25 mouse cellular contexts compared by ENCODE assay signal in the genomic region with DNA sequence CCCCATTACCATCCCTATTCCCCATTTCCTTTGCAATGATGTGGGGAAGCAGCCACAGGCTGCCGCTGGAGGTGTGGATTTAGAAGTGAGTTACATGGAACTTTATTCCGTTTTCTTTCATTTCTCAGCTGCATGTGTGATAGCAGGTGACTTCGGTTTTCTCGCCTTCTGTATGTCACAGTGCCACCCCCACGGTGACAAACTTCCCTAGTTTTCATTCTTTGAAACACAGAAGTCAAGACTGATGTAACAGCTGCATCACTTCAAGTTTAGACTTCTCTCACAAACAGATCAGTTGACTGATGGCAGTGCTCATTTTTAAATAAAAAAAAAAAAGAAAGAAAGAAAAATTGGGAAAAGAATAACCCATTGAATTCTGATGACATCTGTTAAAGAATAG.
A peak's percentile ranks its signal among the peaks of the same experiment; 100 is the strongest.
DNase-seq lines count a peak whose midpoint lies in the region; ATAC-seq and TF ChIP-seq lines count a peak whose summit lies in the region.
"Had no signal": no experiment of that assay in that cellular context is flagged by ENCODE, and none has a peak within 500 bp of the region (broad histone marks: within the 10 kb centered on the region; RNA-seq: fewer than 3 reads in every experiment).

No protein-coding gene starts in this region.

- no peak for TF ChIP-seq RAD21 in MEL (IDR thresholded peaks at IDR 0.05; ENCODE audit: low read depth, low read length)

- peak; percentile 20 to 55 for DNase-seq in frontal cortex, postnatal 36 days (ENCODE audit: low spot score in 2 of 2)
- peak; percentile 34 to 42 for DNase-seq in left cerebral cortex, postnatal 25 days (ENCODE audit: low spot score in 2 of 2)
- DNase-seq in left cerebral cortex, postnatal 10 days (ENCODE audit: extremely low spot score in 1 of 2, low spot score in 2 of 2), result no peak
- DNase-seq in MEL (ENCODE audit: low read depth, low spot score), result peak; percentile 75
- DNase-seq in liver, embryonic 14.5 days (ENCODE audit: low read depth in 3 of 3, low spot score in 3 of 3), result no peak
- no peak for DNase-seq in urinary bladder, adult 2 months (ENCODE audit: low spot score)
- DNase-seq: adrenal gland, postnatal 10 days; cerebellum, adult 2 months; cerebellum, postnatal 25 days; gastrocnemius, postnatal 25 days; heart, postnatal 4 days; kidney, adult 8-10 months; kidney, postnatal 25 days; lung, adult 2 months; thymus, postnatal 14 days had no signal

- ATAC-seq in frontal cortex, adult (ENCODE audit: low TSS enrichment), result no peak
- ATAC-seq in liver, embryonic 14.5 days (ENCODE audit: insufficient read depth), result no peak
- no peak for ATAC-seq in hindbrain, embryonic 12.5 days (ENCODE audit: low FRiP score)
- ATAC-seq: CD4-positive, CD25-positive, alpha-beta regulatory T cell, adult 4 months; hindbrain, embryonic 16.5 days; intestine, embryonic 15.5 days; midbrain, embryonic 13.5 days had no signal

- H3K4me2 ChIP-seq in liver, embryonic 14.5 days (ENCODE audit: low read depth), result peak overlapping the region; percentile 59
- no peak overlapping the region for H3K4me2 ChIP-seq in hindbrain, embryonic 12.5 days (replicated peaks)
- H3K4me2 ChIP-seq: embryonic facial prominence, embryonic 12.5 days; intestine, embryonic 15.5 days; limb, embryonic 12.5 days; midbrain, embryonic 13.5 days had no signal

- no peak for TF ChIP-seq POLR2A in MEL (IDR thresholded peaks at IDR 0.05; ENCODE audit: control insufficient read depth in 1 of 2, insufficient read depth in 1 of 2, low read depth in 1 of 2, low read length in 2 of 2, poor library complexity in 1 of 2)

- 56% methylated on average over 5 of the region's 5 CpGs for WGBS in liver, embryonic 14.5 days (ENCODE audit: insufficient replicate concordance)
- WGBS in hindbrain, embryonic 12.5 days, result 88% methylated on average over 5 of the region's 5 CpGs

- peaks cover 0 to 48% of the 10 kb centered on the region in 2 experiments; a peak in 3 of 4 replicates for H3K36me3 ChIP-seq in MEL (ENCODE audit: control insufficient read depth in 1 of 2, insufficient read depth in 2 of 2, low read length in 2 of 2)
- no peaks in the 10 kb centered on the region for H3K36me3 ChIP-seq in liver, embryonic 14.5 days (replicated peaks; ENCODE audit: control insufficient read depth, insufficient read depth, low read depth)
- no peaks in the 10 kb centered on the region for H3K36me3 ChIP-seq in hindbrain, embryonic 12.5 days
- H3K36me3 ChIP-seq: embryonic facial prominence, embryonic 12.5 days; intestine, embryonic 15.5 days; limb, embryonic 12.5 days; midbrain, embryonic 13.5 days had no signal

- peaks cover 11 to 43% of the 10 kb centered on the region in 2 experiments for H3K4me1 ChIP-seq in MEL (ENCODE audit: control insufficient read depth in 1 of 2, insufficient read depth in 2 of 2, low read length in 2 of 2)
- H3K4me1 ChIP-seq in liver, embryonic 14.5 days (replicated peaks; ENCODE audit: control insufficient read depth in 2 of 2, insufficient read depth in 2 of 2, low read length in 1 of 2), result peaks cover 31 to 35% of the 10 kb centered on the region in 2 experiments
- H3K4me1 ChIP-seq in hindbrain, embryonic 12.5 days, result peaks cover 4% of the 10 kb centered on the region
- H3K4me1 ChIP-seq: embryonic facial prominence, embryonic 12.5 days; intestine, embryonic 15.5 days had no signal

- no peaks in the 10 kb centered on the region for H3K27me3 ChIP-seq in MEL (ENCODE audit: control insufficient read depth in 1 of 2, insufficient read depth in 2 of 2, low read length in 2 of 2)
- H3K27me3 ChIP-seq in liver, embryonic 14.5 days (ENCODE audit: control insufficient read depth, insufficient read depth, low read length), result no peaks in the 10 kb centered on the region
- H3K27me3 ChIP-seq in hindbrain, embryonic 12.5 days, result no peaks in the 10 kb centered on the region
- H3K27me3 ChIP-seq: embryonic facial prominence, embryonic 12.5 days; heart, embryonic 15.5 days; intestine, embryonic 15.5 days; limb, embryonic 12.5 days; megakaryocyte, embryonic 14.5 days; midbrain, embryonic 13.5 days had no signal

- no peak for TF ChIP-seq CTCF in MEL (IDR thresholded peaks at IDR 0.05 in 2 of 3, conservative IDR thresholded peaks at IDR 0.05 in 1 of 3; ENCODE audit: control insufficient read depth in 1 of 3, insufficient read depth in 1 of 3, low read depth in 2 of 3, low read length in 3 of 3, poor library complexity in 1 of 3, severe bottlenecking in 1 of 3)
- no peak for TF ChIP-seq CTCF in liver, embryonic 14.5 days (IDR thresholded peaks at IDR 0.05; ENCODE audit: low read depth)

- H3K79me2 ChIP-seq in MEL (ENCODE audit: control insufficient read depth, insufficient read depth, low read length, poor library complexity), result no peaks in the 10 kb centered on the region

- TF ChIP-seq EP300 in MEL (IDR thresholded peaks at IDR 0.05; ENCODE audit: low read depth in 1 of 2, low read length in 2 of 2), result peak in 1 of 2 experiments; percentile 76; a peak in 2 of 4 replicates
- no peak for TF ChIP-seq EP300 in liver, embryonic 14.5 days (IDR thresholded peaks at IDR 0.05; ENCODE audit: low read depth)

- peak overlapping the region; percentile 40 to 45 for H3K4me3 ChIP-seq in MEL (ENCODE audit: control insufficient read depth in 1 of 2, insufficient read depth in 1 of 2, low read depth in 2 of 2, low read length in 2 of 2)
- no peak overlapping the region for H3K4me3 ChIP-seq in liver, embryonic 14.5 days (ENCODE audit: insufficient read depth in 1 of 2, low read depth in 2 of 2, low read length in 2 of 2)
- no peak overlapping the region for H3K4me3 ChIP-seq in hindbrain, embryonic 12.5 days
- H3K4me3 ChIP-seq: embryonic facial prominence, embryonic 12.5 days; heart, embryonic 15.5 days; intestine, embryonic 15.5 days; limb, embryonic 12.5 days; midbrain, embryonic 13.5 days had no signal

- H3K9me3 ChIP-seq in MEL (replicated peaks; ENCODE audit: insufficient read depth, low read length), result no peaks in the 10 kb centered on the region
- no peaks in the 10 kb centered on the region for H3K9me3 ChIP-seq in liver, embryonic 14.5 days (ENCODE audit: control insufficient read depth, low read length)
- no peaks in the 10 kb centered on the region for H3K9me3 ChIP-seq in hindbrain, embryonic 12.5 days (replicated peaks)
- H3K9me3 ChIP-seq: embryonic facial prominence, embryonic 12.5 days; heart, embryonic 15.5 days; intestine, embryonic 15.5 days; limb, embryonic 12.5 days; midbrain, embryonic 13.5 days had no signal

- intact Hi-C loops in left cerebral cortex, postnatal 25 days (cut with DNase I), result no loop called here
- intact Hi-C loops in left cerebral cortex, postnatal 10 days (cut with DNase I), result no loop called here

- H3K27ac ChIP-seq in MEL (ENCODE audit: control insufficient read depth, low read depth, low read length), result peak overlapping the region; percentile 99
- H3K27ac ChIP-seq in liver, embryonic 14.5 days, result peak overlapping the region; percentile 37; the same call in 1 of the 2 replicates
- H3K27ac ChIP-seq in hindbrain, embryonic 12.5 days, result no peak overlapping the region
- H3K27ac ChIP-seq: embryonic facial prominence, embryonic 12.5 days; intestine, embryonic 15.5 days; limb, embryonic 12.5 days; midbrain, embryonic 13.5 days had no signal

- H3K9ac ChIP-seq in MEL (ENCODE audit: control insufficient read depth, low read depth, low read length, poor library complexity, severe bottlenecking), result peak overlapping the region; percentile 64
- H3K9ac ChIP-seq in liver, embryonic 14.5 days (replicated peaks), result no peak overlapping the region
- H3K9ac ChIP-seq in hindbrain, embryonic 12.5 days, result no peak overlapping the region
- H3K9ac ChIP-seq: embryonic facial prominence, embryonic 12.5 days; heart, embryonic 15.5 days; intestine, embryonic 15.5 days; limb, embryonic 12.5 days; midbrain, embryonic 13.5 days had no signal

TF ChIP-seq in MEL, 35 proteins besides CTCF, POLR2A, EP300 and RAD21:
- TF ChIP-seq NRF1 (IDR thresholded peaks at IDR 0.05; ENCODE audit: insufficient read depth, low read depth, low read length, poor library complexity, severe bottlenecking) (no peak), BHLHE40 (IDR thresholded peaks at IDR 0.05; ENCODE audit: borderline replicate concordance, low read depth, low read length) (0 out of 2 replicates have a peak, but pooled peaks have one; percentile 52), RCOR1 (IDR thresholded peaks at IDR 0.05; ENCODE audit: low read depth, low read length) (peak; percentile 20; the same call in 1 of the 2 replicates), USF1 (IDR thresholded peaks at IDR 0.05; ENCODE audit: low read depth, low read length) (peak; percentile 53; the same call in 1 of the 2 replicates), ZMIZ1 (IDR thresholded peaks at IDR 0.05; ENCODE audit: low read depth, low read length) (no peak), MAZ (IDR thresholded peaks at IDR 0.05; ENCODE audit: low read depth, low read length) (no peak), CHD1 (IDR thresholded peaks at IDR 0.05; ENCODE audit: low read depth, low read length) (peak; percentile 97), MAX (IDR thresholded peaks at IDR 0.05; ENCODE audit: low read length) (peak; percentile 59; the same call in 1 of the 2 replicates), GABPA (IDR thresholded peaks at IDR 0.05; ENCODE audit: low read depth, low read length) (no peak), SMC3 (IDR thresholded peaks at IDR 0.05; ENCODE audit: low read depth, low read length) (no peak), MYC (IDR thresholded peaks at IDR 0.05; ENCODE audit: low read depth, low read length) (0 out of 2 replicates have a peak, but pooled peaks have one; percentile 39), JUND (IDR thresholded peaks at IDR 0.05; ENCODE audit: low read depth, low read length) (no peak), ETS1 (IDR thresholded peaks at IDR 0.05; ENCODE audit: low read depth, low read length) (peak; percentile 91), SIN3A (IDR thresholded peaks at IDR 0.05; ENCODE audit: low read length) (no peak; the same call in 1 of the 2 replicates), MYB (IDR thresholded peaks at IDR 0.05; ENCODE audit: low read depth, low read length) (peak; percentile 15; the same call in 1 of the 2 replicates), NELFE (IDR thresholded peaks at IDR 0.05; ENCODE audit: low read depth, low read length) (peak; percentile 42; the same call in 1 of the 2 replicates), ELF1 (IDR thresholded peaks at IDR 0.05; ENCODE audit: low read depth, low read length) (0 out of 2 replicates have a peak, but pooled peaks have one; percentile 17), MXI1 (IDR thresholded peaks at IDR 0.05; ENCODE audit: low read depth, low read length) (peak; percentile 50; the same call in 1 of the 2 replicates), MAFK (IDR thresholded peaks at IDR 0.05; ENCODE audit: borderline replicate concordance, low read depth, low read length) (no peak), TCF12 (IDR thresholded peaks at IDR 0.05; ENCODE audit: low read depth, low read length) (peak; percentile 49)

Comparison
In these comparisons a context has a peak if more than half of its experiments do, and no peak if none do; other contexts are left out.
1. DNase-seq: peak in frontal cortex, postnatal 36 days (2 of 2), left cerebral cortex, postnatal 25 days (2 of 2) and MEL (single experiment); none in left cerebral cortex, postnatal 10 days (0 of 2), liver, embryonic 14.5 days (0 of 3) and urinary bladder, adult 2 months (single experiment).
2. H3K4me3 ChIP-seq: peak in MEL (2 of 2); none in liver, embryonic 14.5 days (0 of 2) and hindbrain, embryonic 12.5 days (single experiment).